Mouse (Mus musculus): ENCODE results near the gene Kri1. TPM values are rescaled to one million over a fixed set of nuclear protein-coding genes. Genes with fewer than 3 reads are reported as not detected.

Kri1 gene
- polyA plus RNA-seq, 1 experiment from 2014 or later, result 51.5 TPM

- H3K4me3 ChIP-seq (ENCODE audit: inconsistent target), result no peak overlapping the region
- H3K27ac ChIP-seq, result no peak overlapping the region
- WGBS (ENCODE audit: missing documents), result 93% methylated on average over 12 of the region's 13 CpGs
- H3K79me2 ChIP-seq (ENCODE audit: inconsistent target), result no peaks in the 10 kb centered on the region
- H3K36me3 ChIP-seq (ENCODE audit: inconsistent target), result no peaks in the 10 kb centered on the region
Measured at GRCm38 (mm10) chr9:21251116-21251735, 36.5 kb downstream of the Kri1 start.

GRCm38 (mm10) chr9:21250509-21250908, 37.3 kb downstream of the Kri1 start:
- Histone ChIP-seq H3K79me2 (ENCODE audit: inconsistent target) (no peaks in the 10 kb centered on the region), H3K4me3 (ENCODE audit: inconsistent target) (no peak overlapping the region), H3K36me3 (ENCODE audit: inconsistent target) (no peaks in the 10 kb centered on the region), H3K27ac (no peak overlapping the region)
- WGBS (ENCODE audit: missing documents), result 93% methylated on average over 2 of the region's 2 CpGs

- no peak overlapping the region for H3K27ac ChIP-seq
- 61% methylated on average over 16 of the region's 17 CpGs for WGBS (ENCODE audit: missing documents)
- no peaks in the 10 kb centered on the region for H3K79me2 ChIP-seq (ENCODE audit: inconsistent target)
- H3K4me3 ChIP-seq (ENCODE audit: inconsistent target), result no peak overlapping the region
- H3K36me3 ChIP-seq (ENCODE audit: inconsistent target), result no peaks in the 10 kb centered on the region
Measured at GRCm38 (mm10) chr9:21249629-21250508, 37.9 kb downstream of the Kri1 start.

- H3K79me2 ChIP-seq (ENCODE audit: inconsistent target), result no peaks in the 10 kb centered on the region
- H3K27ac ChIP-seq, result no peak within 1 kb of the TSS
- no peak within 1 kb of the TSS for H3K4me3 ChIP-seq (ENCODE audit: inconsistent target)
- WGBS (ENCODE audit: missing documents), result 7% methylated on average over 29 of the region's 30 CpGs
- H3K36me3 ChIP-seq (ENCODE audit: inconsistent target), result no peaks in the 10 kb centered on the region
Measured at GRCm38 (mm10) chr9:21248326-21248725, 39.4 kb downstream of the Kri1 start, which contains the start of gene S1pr5. Gene S1pr5, minus strand, starts transcription at chr9:21248443.

GRCm38 (mm10) chr9:21246342-21246741, 41.4 kb downstream of the Kri1 start:
- Histone ChIP-seq H3K4me3 (ENCODE audit: inconsistent target) (no peak overlapping the region), H3K27ac (no peak overlapping the region), H3K79me2 (ENCODE audit: inconsistent target) (no peaks in the 10 kb centered on the region), H3K36me3 (ENCODE audit: inconsistent target) (no peaks in the 10 kb centered on the region)
- WGBS (ENCODE audit: missing documents), result no CpG with 5 or more reads among the region's 1 CpGs

- Histone ChIP-seq H3K4me3 (ENCODE audit: inconsistent target) (no peak overlapping the region), H3K79me2 (ENCODE audit: inconsistent target) (no peaks in the 10 kb centered on the region), H3K36me3 (ENCODE audit: inconsistent target) (no peaks in the 10 kb centered on the region), H3K27ac (no peak overlapping the region)
- 14% methylated on average over 15 of the region's 16 CpGs for WGBS (ENCODE audit: missing documents)
Measured at GRCm38 (mm10) chr9:21245113-21245487, 42.7 kb downstream of the Kri1 start.

GRCm38 (mm10) chr9:21244428-21245112, 43.2 kb downstream of the Kri1 start:
- 3% methylated on average over 72 of the region's 72 CpGs for WGBS (ENCODE audit: missing documents)

GRCm38 (mm10) chr9:21243826-21244427, 43.8 kb downstream of the Kri1 start:
- H3K79me2 ChIP-seq (ENCODE audit: inconsistent target), result no peaks in the 10 kb centered on the region
- WGBS (ENCODE audit: missing documents), result 16% methylated on average over 42 of the region's 42 CpGs
- H3K36me3 ChIP-seq (ENCODE audit: inconsistent target), result no peaks in the 10 kb centered on the region
- no peak overlapping the region for H3K27ac ChIP-seq
- H3K4me3 ChIP-seq (ENCODE audit: inconsistent target), result no peak overlapping the region

More at GRCm38 (mm10) chr9:21244428-21245112, 43.2 kb downstream of the Kri1 start:
- Histone ChIP-seq H3K27ac (no peak overlapping the region), H3K4me3 (ENCODE audit: inconsistent target) (no peak overlapping the region), H3K36me3 (ENCODE audit: inconsistent target) (no peaks in the 10 kb centered on the region), H3K79me2 (ENCODE audit: inconsistent target) (no peaks in the 10 kb centered on the region)

- Histone ChIP-seq H3K27ac (no peak overlapping the region), H3K36me3 (ENCODE audit: inconsistent target) (no peaks in the 10 kb centered on the region), H3K4me3 (ENCODE audit: inconsistent target) (no peak overlapping the region), H3K79me2 (ENCODE audit: inconsistent target) (peaks cover 21% of the 10 kb centered on the region)
- WGBS (ENCODE audit: missing documents), result 2% methylated on average over 11 of the region's 11 CpGs
Measured at GRCm38 (mm10) chr9:21241343-21241742, 46.4 kb downstream of the Kri1 start.

GRCm38 (mm10) chr9:21239465-21239848, 48.3 kb downstream of the Kri1 start:
- no peaks in the 10 kb centered on the region for H3K36me3 ChIP-seq (ENCODE audit: inconsistent target)
- no peak overlapping the region for H3K27ac ChIP-seq
- 46% methylated on average over 4 of the region's 4 CpGs for WGBS (ENCODE audit: missing documents)
- H3K79me2 ChIP-seq (ENCODE audit: inconsistent target), result peaks cover 40% of the 10 kb centered on the region
- H3K4me3 ChIP-seq (ENCODE audit: inconsistent target), result peak overlapping the region; percentile 38

GRCm38 (mm10) chr9:21238733-21239464, 48.9 kb downstream of the Kri1 start, which contains the start of gene Keap1:
Gene Keap1, minus strand, starts transcription at chr9:21239361.
- H3K36me3 ChIP-seq (ENCODE audit: inconsistent target), result no peaks in the 10 kb centered on the region
- peak within 1 kb of the TSS; percentile 92 for H3K4me3 ChIP-seq (ENCODE audit: inconsistent target)
- H3K79me2 ChIP-seq (ENCODE audit: inconsistent target), result peaks cover 45% of the 10 kb centered on the region
- WGBS (ENCODE audit: missing documents), result 1% methylated on average over 65 of the region's 90 CpGs
- H3K27ac ChIP-seq, result peak within 1 kb of the TSS; percentile 85

- peak overlapping the region; percentile 85 for H3K27ac ChIP-seq
- peaks cover 52% of the 10 kb centered on the region for H3K79me2 ChIP-seq (ENCODE audit: inconsistent target)
- H3K4me3 ChIP-seq (ENCODE audit: inconsistent target), result peak overlapping the region; percentile 92
- H3K36me3 ChIP-seq (ENCODE audit: inconsistent target), result no peaks in the 10 kb centered on the region
- WGBS (ENCODE audit: missing documents), result 2% methylated on average over 26 of the region's 31 CpGs
Measured at GRCm38 (mm10) chr9:21238004-21238732, 49.6 kb downstream of the Kri1 start.

GRCm38 (mm10) chr9:21237368-21238003, 50.3 kb downstream of the Kri1 start:
- Histone ChIP-seq H3K27ac (peak overlapping the region; percentile 85), H3K79me2 (ENCODE audit: inconsistent target) (peaks cover 57% of the 10 kb centered on the region), H3K4me3 (ENCODE audit: inconsistent target) (peak overlapping the region; percentile 92), H3K36me3 (ENCODE audit: inconsistent target) (peaks cover 4% of the 10 kb centered on the region; the same call in 1 of the 2 replicates)
- 15% methylated on average over 19 of the region's 19 CpGs for WGBS (ENCODE audit: missing documents)

Data from macrophage (primary cell).